Mouse (Mus musculus): ENCODE results near the gene Hivep2. TPM values are rescaled to one million over a fixed set of nuclear protein-coding genes. Genes with fewer than 3 reads are reported as not detected.

Gene Hivep2
- total RNA-seq, 2 experiments from 2014 or later: 28.1 to 28.8 TPM

- no peak for DNase-seq
- intact Hi-C loops (cut with DNase I): no loop called here
Observed at GRCm38 (mm10) chr10:14116978-14117377, 151.1 kb downstream of the Hivep2 start.

GRCm38 (mm10) chr10:14119201-14119600, 153.3 kb downstream of the Hivep2 start:
- no peak for DNase-seq
- intact Hi-C loops (cut with DNase I): no loop called here

GRCm38 (mm10) chr10:14120512-14120911, 154.6 kb downstream of the Hivep2 start:
- intact Hi-C loops (cut with DNase I): no loop called here
- DNase-seq: no peak

GRCm38 (mm10) chr10:14127826-14128225, 162.0 kb downstream of the Hivep2 start:
- intact Hi-C loops (cut with DNase I): no loop called here
- no peak for DNase-seq

- DNase-seq: no peak
- intact Hi-C loops (cut with DNase I): no loop called here
Observed at GRCm38 (mm10) chr10:14130270-14130669, 164.4 kb downstream of the Hivep2 start.

- DNase-seq: no peak
- intact Hi-C loops (cut with DNase I): no loop called here
Observed at GRCm38 (mm10) chr10:14131307-14131706, 165.4 kb downstream of the Hivep2 start.

- intact Hi-C loops (cut with DNase I): no loop called here
- DNase-seq: no peak
Observed at GRCm38 (mm10) chr10:14132061-14132460, 166.2 kb downstream of the Hivep2 start.

GRCm38 (mm10) chr10:14132937-14133336, 167.1 kb downstream of the Hivep2 start:
- no peak for DNase-seq
- intact Hi-C loops (cut with DNase I): no loop called here

- intact Hi-C loops (cut with DNase I): no loop called here
- DNase-seq: no peak
Observed at GRCm38 (mm10) chr10:14138663-14139062, 172.8 kb downstream of the Hivep2 start.

- intact Hi-C loops (cut with DNase I): no loop called here
Observed at GRCm38 (mm10) chr10:14144840-14145239, 179.0 kb downstream of the Hivep2 start.

GRCm38 (mm10) chr10:14164829-14165228, 199.0 kb downstream of the Hivep2 start:
- DNase-seq: no peak
- intact Hi-C loops (cut with DNase I): no loop called here

More at GRCm38 (mm10) chr10:14144840-14145239, 179.0 kb downstream of the Hivep2 start:
- no peak for DNase-seq

GRCm38 (mm10) chr10:14168197-14168844, 202.4 kb downstream of the Hivep2 start:
- intact Hi-C loops (cut with DNase I): no loop called here
- DNase-seq: no peak

- intact Hi-C loops (cut with DNase I): no loop called here
- no peak for DNase-seq
Observed at GRCm38 (mm10) chr10:14168869-14169566, 203.1 kb downstream of the Hivep2 start.

- intact Hi-C loops (cut with DNase I): no loop called here
- no peak for DNase-seq
Observed at GRCm38 (mm10) chr10:14174124-14174523, 208.2 kb downstream of the Hivep2 start.

- DNase-seq: no peak
- intact Hi-C loops (cut with DNase I): no loop called here
Observed at GRCm38 (mm10) chr10:14179424-14180339, 213.8 kb downstream of the Hivep2 start.

GRCm38 (mm10) chr10:14186352-14186976, 220.6 kb downstream of the Hivep2 start:
- no peak for DNase-seq
- intact Hi-C loops (cut with DNase I): no loop called here

- DNase-seq: no peak
- intact Hi-C loops (cut with DNase I): no loop called here
Observed at GRCm38 (mm10) chr10:14189050-14189449, 223.2 kb downstream of the Hivep2 start.

GRCm38 (mm10) chr10:14191202-14191601, 225.3 kb downstream of the Hivep2 start:
- intact Hi-C loops (cut with DNase I): no loop called here
- no peak for DNase-seq

GRCm38 (mm10) chr10:14192156-14192555, 226.3 kb downstream of the Hivep2 start:
- intact Hi-C loops (cut with DNase I): no loop called here

GRCm38 (mm10) chr10:14193702-14194101, 227.8 kb downstream of the Hivep2 start:
- DNase-seq: no peak
- intact Hi-C loops (cut with DNase I): no loop called here

More at GRCm38 (mm10) chr10:14192156-14192555, 226.3 kb downstream of the Hivep2 start:
- DNase-seq: no peak
